Comparison of ENCODE assay signal across 10 mouse cellular contexts in genomic region chr7:142579069-142579468, GRCm38 (mm10). TPM values are rescaled to one million over a fixed set of nuclear protein-coding genes. Genes with fewer than 3 reads are reported as not detected.
DNase-seq lines count a peak whose midpoint lies in the region; ATAC-seq and TF ChIP-seq lines count a peak whose summit lies in the region.
"Had no signal": no experiment of that assay in that cellular context is flagged by ENCODE, and none has a peak within 500 bp of the region (broad histone marks: within the 10 kb centered on the region; RNA-seq: fewer than 3 reads in every experiment).

No protein-coding gene starts in this region.

- H3K4me3 ChIP-seq in kidney, embryonic 14.5 days (ENCODE audit: low read length) = no peak overlapping the region
- no peak overlapping the region for H3K4me3 ChIP-seq in embryonic facial prominence, embryonic 10.5 days
- H3K4me3 ChIP-seq in limb, embryonic 14.5 days (replicated peaks; ENCODE audit: low read length) = no peak overlapping the region

- DNase-seq in embryo, embryonic 10 days (ENCODE audit: low spot score) = peak; percentile 61
- DNase-seq in embryo, embryonic 9.5 days (ENCODE audit: extremely low spot score) = no peak
- no peak for DNase-seq in kidney, adult 18-20 months
- DNase-seq in embryonic facial prominence, embryonic 10.5 days (ENCODE audit: low spot score) = no peak
- DNase-seq in limb, embryonic 14.5 days (ENCODE audit: low spot score) = no peak
- no peak for DNase-seq in thymus, postnatal 4 days
- DNase-seq in spleen, postnatal 4 days (ENCODE audit: low spot score in 2 of 2) = no peak
- DNase-seq: adrenal gland, adult 2 months; lung, postnatal 14 days had no signal

- H3K27me3 ChIP-seq in kidney, embryonic 14.5 days (ENCODE audit: control insufficient read depth, insufficient read depth, low read length) = no peaks in the 10 kb centered on the region
- no peaks in the 10 kb centered on the region for H3K27me3 ChIP-seq in embryonic facial prominence, embryonic 10.5 days (replicated peaks; ENCODE audit: low read depth, poor library complexity, severe bottlenecking)
- no peaks in the 10 kb centered on the region for H3K27me3 ChIP-seq in limb, embryonic 14.5 days (ENCODE audit: control insufficient read depth, insufficient read depth, low read length)

- H3K36me3 ChIP-seq in kidney, embryonic 14.5 days (ENCODE audit: control insufficient read depth, insufficient read depth, low read length) = peaks cover 8% of the 10 kb centered on the region; the same call in 1 of the 2 replicates
- H3K36me3 ChIP-seq in embryonic facial prominence, embryonic 10.5 days (replicated peaks) = peaks cover 11% of the 10 kb centered on the region; the same call in 1 of the 2 replicates
- H3K36me3 ChIP-seq in limb, embryonic 14.5 days (ENCODE audit: control insufficient read depth, insufficient read depth, low read length) = peaks cover 14% of the 10 kb centered on the region

- no peak overlapping the region for H3K4me2 ChIP-seq in kidney, embryonic 14.5 days (replicated peaks; ENCODE audit: low read depth, low read length)
- no peak overlapping the region for H3K4me2 ChIP-seq in limb, embryonic 14.5 days (replicated peaks; ENCODE audit: low read depth, low read length, severe bottlenecking)

- WGBS in kidney, embryonic 14.5 days = 63% methylated on average over 5 of the region's 5 CpGs
- 57% methylated on average over 5 of the region's 5 CpGs for WGBS in embryonic facial prominence, embryonic 10.5 days
- whole genome bisulfite sequencing in limb, embryonic 14.5 days = 58% methylated on average over 5 of the region's 5 CpGs

- peaks cover 11% of the 10 kb centered on the region for H3K9me3 ChIP-seq in kidney, embryonic 14.5 days (ENCODE audit: control insufficient read depth, low read length)
- peaks cover 30% of the 10 kb centered on the region for H3K9me3 ChIP-seq in embryonic facial prominence, embryonic 10.5 days
- H3K9me3 ChIP-seq in limb, embryonic 14.5 days (ENCODE audit: control insufficient read depth, low read length) = peaks cover 20% of the 10 kb centered on the region

- peaks cover 20% of the 10 kb centered on the region for H3K4me1 ChIP-seq in kidney, embryonic 14.5 days (ENCODE audit: control insufficient read depth, insufficient read depth, low read length)
- H3K4me1 ChIP-seq in embryonic facial prominence, embryonic 10.5 days = peaks cover 64% of the 10 kb centered on the region
- peaks cover 16% of the 10 kb centered on the region for H3K4me1 ChIP-seq in limb, embryonic 14.5 days (ENCODE audit: control insufficient read depth, insufficient read depth, low read length)

- 0 out of 2 replicates have a peak overlapping the region, but pooled peaks have one; percentile 89 for H3K27ac ChIP-seq in kidney, embryonic 14.5 days (ENCODE audit: low read depth, low read length)
- peak overlapping the region; percentile 89 for H3K27ac ChIP-seq in embryonic facial prominence, embryonic 10.5 days (replicated peaks)
- H3K27ac ChIP-seq in limb, embryonic 14.5 days (replicated peaks; ENCODE audit: low read depth, low read length) = peak overlapping the region; percentile 96; the same call in 1 of the 2 replicates

- no peak for ATAC-seq in kidney, embryonic 14.5 days (ENCODE audit: low FRiP score, low TSS enrichment)
- no peak for ATAC-seq in limb, embryonic 14.5 days (ENCODE audit: low FRiP score, low read depth)

- no peak overlapping the region for H3K9ac ChIP-seq in kidney, embryonic 14.5 days (ENCODE audit: low read depth, low read length)
- H3K9ac ChIP-seq in limb, embryonic 14.5 days (ENCODE audit: low read depth, low read length, severe bottlenecking) = no peak overlapping the region

- no peak for TF ChIP-seq POLR2A in limb, embryonic 14.5 days (IDR thresholded peaks at IDR 0.05; ENCODE audit: borderline replicate concordance, extremely low read depth, insufficient read depth, insufficient read length)

RNA-seq across cellular contexts. Expression of gene Mrpl23, which starts 46.6 kb away (rescaled TPM):
- polyA plus RNA-seq in kidney, embryonic 14.5 days (2014; fragmentation: Nextera tagmentation; extraction: Ambion mirVana) = 30.3 and 33.4 TPM in 2 replicates
- 18.1 and 22.4 TPM in 2 replicates for polyA plus RNA-seq in embryonic facial prominence, embryonic 10.5 days (2016; fragmentation: Nextera tagmentation; extraction: Ambion mirVana)
- polyA plus RNA-seq in limb, embryonic 14.5 days (2012; rRNA removed) = 94.6 and 97.2 TPM in 2 replicates
- 30.0 and 40.8 TPM in 2 replicates for polyA plus RNA-seq in limb, embryonic 14.5 days (2014; fragmentation: Nextera tagmentation; extraction: Ambion mirVana)
